Mouse (Mus musculus): ENCODE results near the gene Cdc42ep2. TPM values are rescaled to one million over a fixed set of nuclear protein-coding genes. Genes with fewer than 3 reads are reported as not detected.

Gene Cdc42ep2
- polyA plus RNA-seq, 2 experiments from 2014 or later: 0.25 TPM; not detected in 1

GRCm38 (mm10) chr19:5940173-5940572 lies 15.6 kb upstream of the Cdc42ep2 start:
- no peak for ATAC-seq

- no peak for ATAC-seq
These were observed 15.1 kb upstream of the Cdc42ep2 start for GRCm38 (mm10) chr19:5939715-5940114.

DNA sequence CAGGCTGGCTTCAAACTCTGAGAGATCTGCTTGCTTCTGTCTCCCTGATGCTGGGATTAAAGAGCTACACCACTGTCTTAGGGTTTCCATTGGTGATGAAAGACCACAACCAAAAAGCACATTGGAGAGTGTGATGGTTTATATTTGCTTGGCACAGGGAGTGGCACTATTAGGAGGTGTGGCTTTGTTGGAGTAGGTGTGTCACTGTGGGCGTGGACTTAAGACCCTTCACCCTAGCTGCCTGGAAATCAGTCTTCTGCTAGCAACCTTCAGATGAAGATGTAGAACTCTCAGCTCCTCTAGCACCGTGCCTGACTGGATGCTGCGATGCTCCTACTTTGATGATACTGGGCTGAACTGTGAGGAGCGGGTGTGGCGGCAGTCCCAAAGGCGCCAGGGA lies 13.9 kb upstream of the Cdc42ep2 start:
- no peak for ATAC-seq

- ATAC-seq: no peak
These were observed 13.3 kb upstream of the Cdc42ep2 start for GRCm38 (mm10) chr19:5937836-5938406.

- no peak for ATAC-seq
These were observed 12.6 kb upstream of the Cdc42ep2 start for GRCm38 (mm10) chr19:5937095-5937835.

DNA sequence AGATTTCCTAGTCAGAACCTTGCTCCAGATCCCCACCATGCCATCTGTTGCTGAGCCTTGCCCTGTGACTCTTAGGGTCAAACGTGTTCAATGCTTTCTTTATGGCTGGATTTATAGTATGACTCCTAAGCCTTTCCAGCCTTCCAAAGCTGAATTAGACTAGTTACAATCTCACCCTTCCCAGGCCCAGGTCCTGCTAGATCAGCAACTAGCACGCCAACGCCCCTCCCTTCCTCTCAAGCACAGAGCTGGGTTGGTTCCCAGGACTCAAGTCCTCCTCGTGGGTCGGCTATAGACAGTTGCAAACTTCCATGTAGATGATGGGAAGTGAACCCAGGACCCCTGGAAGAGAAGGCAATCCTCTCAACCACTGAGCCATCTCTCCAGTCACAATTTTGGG lies 11.1 kb upstream of the Cdc42ep2 start:
- no peak for ATAC-seq

DNA sequence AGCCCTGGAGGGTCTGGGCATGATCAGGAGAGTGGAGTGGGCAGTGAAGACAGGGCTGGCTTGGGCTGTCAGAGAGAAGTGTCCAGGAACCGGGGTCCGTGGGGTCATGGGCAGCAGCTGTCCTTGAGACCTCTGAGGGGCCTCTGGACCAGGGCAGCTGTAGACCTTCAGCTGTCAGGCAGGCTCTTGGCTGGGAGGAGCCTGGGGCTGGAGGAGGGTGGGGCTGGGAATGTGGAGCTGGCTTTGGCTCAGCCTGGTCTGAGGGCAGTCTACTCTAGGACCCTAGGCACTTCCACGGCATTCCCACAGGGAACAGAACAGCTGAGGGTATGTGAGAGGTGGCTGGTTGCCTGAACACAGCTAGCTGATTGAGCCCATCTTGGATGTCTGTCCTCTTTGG lies 10.7 kb upstream of the Cdc42ep2 start:
- ATAC-seq: no peak

GRCm38 (mm10) chr19:5929634-5930596 lies 5.3 kb upstream of the Cdc42ep2 start:
- ATAC-seq: no peak

- ATAC-seq: no peak
These were observed 3.9 kb upstream of the Cdc42ep2 start for GRCm38 (mm10) chr19:5928546-5928945.

DNA sequence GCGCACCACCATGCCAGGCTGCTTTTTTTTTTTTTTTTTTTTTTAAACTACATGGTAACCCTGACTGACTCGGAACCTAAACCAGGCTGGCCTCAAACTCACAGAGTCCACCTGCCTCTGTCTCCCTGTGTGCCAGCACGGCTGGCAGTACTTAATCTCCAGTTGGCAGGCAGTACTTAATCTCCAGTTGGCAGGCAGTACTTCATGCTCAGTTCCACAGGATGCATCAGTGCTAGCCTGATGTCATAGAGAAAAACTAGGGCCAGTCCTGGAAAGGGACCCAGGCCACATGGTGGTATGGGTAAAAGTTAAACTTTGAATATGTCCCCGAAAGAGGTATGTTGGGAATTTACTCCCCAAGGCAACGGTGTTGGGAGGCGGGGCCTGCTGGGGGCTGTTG lies 3.5 kb upstream of the Cdc42ep2 start:
- no peak for ATAC-seq

DNA sequence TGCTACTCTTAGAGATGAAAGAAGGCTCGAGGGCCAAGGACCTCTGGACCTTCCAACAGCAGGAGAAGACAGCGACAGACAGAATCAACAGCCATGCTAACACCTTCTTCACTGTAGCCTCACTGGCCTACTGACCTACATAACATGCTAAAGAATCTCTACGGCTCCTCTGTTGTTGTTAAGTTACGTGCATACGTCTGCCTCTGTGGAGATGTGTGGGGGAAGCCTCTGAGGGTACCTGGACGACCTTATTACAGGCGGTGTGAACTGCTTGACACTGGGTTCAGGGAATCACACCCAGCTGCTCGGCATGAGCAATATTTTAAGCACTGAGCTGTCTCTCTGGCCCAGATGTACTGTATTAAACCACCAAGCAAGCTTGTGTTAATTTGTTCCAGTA lies 2.9 kb upstream of the Cdc42ep2 start:
- ATAC-seq: no peak

DNA sequence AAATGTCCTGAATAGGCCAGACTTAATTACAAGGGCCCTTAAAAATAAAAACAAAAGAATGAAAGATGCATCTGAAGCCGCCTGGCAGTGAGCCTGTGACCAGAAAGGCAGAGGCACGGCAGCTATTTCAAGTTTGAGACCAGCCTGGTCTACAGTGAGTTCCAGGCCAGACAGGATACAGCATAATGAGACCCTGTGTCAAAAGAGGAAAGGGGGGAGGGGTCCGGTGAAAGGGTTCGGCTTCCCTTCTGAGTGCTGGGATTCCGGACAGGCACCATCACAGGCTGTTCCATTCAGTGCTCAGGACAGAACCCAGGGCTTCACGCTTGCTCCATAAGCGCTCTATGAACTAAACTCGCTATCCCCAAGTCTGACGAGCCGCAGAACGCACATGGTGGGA lies 2.4 kb upstream of the Cdc42ep2 start:
- ATAC-seq: no peak

GRCm38 (mm10) chr19:5925311-5925855 lies 767 bp upstream of the Cdc42ep2 start:
- ATAC-seq: no peak

DNA sequence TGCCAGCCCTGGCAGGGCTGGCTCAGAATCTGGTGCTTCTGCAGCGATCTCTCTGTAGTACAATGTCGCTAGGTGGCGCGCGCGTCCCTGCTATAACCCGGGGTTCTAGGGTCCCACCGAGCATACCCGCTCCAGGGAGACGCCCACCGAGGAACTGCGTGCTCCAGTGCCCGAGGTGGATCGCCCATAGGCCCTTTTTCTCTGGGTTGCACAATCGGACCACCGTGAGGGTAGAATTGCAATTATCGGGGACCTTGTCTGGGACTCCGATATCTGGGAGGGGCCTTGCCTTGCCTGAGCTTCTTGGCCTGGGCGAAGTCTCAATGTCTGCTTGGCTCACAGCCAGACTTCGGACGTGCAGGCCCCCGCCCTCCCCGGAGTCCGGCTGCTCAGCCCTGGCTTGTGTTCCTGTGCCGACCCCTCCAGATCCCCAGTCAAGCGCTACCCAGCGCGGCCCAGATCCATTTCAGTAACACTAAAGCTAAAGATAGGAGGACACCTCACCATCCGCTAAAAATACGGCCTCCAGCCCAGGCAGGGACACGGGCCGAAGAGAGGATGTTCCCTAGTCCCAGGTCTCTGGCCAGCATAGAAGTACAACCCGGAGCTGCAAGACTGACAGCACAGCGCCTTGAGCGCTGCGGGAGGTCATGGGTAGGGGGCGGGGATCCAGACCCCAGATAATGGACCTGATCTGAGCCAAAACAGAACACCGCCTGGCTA lies 465 bp downstream of the Cdc42ep2 start:
- peak; percentile 40 for ATAC-seq

DNA sequence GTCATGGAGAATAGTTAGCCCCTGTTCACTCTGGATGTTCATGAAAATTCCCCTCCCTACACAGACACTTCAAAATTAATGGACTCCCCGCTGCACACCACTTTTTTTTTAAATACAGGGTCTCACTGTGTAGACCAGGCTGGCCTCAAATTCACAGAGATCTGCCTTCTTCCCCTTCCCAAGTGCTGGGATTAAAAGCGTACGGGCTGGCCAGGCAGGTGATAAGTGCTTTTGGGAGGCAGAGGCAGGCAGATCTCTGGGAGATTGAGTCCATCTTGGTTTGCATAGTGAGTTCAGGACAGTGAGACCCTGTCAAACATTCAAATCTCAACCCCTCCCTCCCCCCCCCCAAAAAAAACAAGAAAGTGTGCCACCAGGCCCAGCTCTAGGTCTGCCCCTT lies 1.7 kb downstream of the Cdc42ep2 start:
- no peak for ATAC-seq

DNA sequence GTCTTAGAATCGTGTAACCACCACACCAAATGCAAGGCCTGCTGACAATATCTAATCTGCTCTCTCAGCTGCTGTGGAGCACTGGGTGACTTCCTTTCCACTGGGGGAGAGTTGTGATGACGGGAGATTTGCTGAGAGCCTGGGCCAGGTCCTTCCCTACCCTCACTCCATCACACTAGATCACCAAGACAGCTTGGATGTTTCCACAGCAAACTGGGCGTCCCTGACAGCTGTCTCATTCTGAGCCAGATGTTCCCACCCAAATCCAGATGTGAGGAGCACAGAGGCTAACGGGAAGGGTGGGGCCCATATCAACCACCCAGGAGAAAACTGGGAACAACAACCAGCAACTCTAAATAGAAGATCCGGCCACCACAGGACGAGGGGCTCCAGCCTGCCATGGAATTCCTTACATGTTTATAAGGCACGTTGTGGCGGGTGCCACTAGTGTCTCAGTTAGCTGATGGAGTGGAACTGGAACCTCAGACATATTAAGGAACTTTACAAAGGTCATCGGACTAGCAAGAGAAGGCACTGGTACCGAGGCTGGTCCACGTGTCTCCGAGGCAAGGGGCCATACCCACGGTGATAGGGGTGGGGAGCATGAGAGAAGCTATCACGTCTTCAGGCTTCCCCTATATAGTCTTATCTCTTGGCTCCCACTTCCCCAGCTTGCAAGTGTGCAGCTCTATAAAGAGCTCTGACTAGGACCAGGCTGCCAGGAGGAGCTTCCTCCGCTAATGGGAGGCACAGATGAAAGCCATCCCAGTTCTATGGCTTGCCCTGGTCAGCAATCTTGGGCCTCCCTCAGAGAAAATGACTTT lies 2.3 kb downstream of the Cdc42ep2 start:
- no peak for ATAC-seq

- ATAC-seq: no peak
These were observed 2.9 kb downstream of the Cdc42ep2 start for GRCm38 (mm10) chr19:5921715-5922114.

DNA sequence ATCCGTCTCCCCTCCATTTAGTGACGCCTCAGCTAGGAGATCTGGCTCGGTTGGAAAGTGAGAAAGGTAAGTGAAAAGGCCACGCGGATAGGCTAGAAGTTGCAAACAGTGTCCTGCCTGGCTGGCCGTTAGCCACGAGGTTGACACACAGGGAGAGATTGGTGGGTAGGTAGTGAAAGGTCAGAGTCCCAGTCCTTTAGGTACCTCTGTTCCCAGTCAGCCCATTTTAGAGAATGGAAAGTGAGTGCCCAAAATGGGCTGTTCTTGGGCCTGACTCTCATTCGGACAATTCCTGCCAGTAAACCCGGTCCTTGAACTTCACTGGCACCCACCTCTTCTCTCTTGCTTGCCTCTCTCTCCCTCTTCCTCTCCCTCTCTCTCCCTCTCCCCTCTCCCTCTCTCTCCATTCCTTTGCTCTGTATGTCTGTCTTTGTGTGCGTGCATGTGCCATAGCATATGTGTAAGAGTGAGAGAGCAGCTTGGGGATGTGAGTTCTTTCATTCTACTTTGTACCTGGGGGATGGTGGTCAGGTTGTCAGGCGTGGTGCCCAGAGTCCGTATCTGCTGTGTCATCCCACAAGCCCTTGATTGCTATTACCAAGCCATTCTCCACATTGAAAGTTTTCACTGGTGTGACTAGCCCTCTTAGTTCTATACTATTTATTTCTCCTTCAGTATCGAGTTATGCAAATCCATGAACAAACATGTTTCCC lies 11.5 kb downstream of the Cdc42ep2 start, which contains the start of gene Dpf2:
Gene Dpf2 (minus strand): TSS at position 4 of the 713 bp plus-strand sequence.
- no peak for ATAC-seq

DNA sequence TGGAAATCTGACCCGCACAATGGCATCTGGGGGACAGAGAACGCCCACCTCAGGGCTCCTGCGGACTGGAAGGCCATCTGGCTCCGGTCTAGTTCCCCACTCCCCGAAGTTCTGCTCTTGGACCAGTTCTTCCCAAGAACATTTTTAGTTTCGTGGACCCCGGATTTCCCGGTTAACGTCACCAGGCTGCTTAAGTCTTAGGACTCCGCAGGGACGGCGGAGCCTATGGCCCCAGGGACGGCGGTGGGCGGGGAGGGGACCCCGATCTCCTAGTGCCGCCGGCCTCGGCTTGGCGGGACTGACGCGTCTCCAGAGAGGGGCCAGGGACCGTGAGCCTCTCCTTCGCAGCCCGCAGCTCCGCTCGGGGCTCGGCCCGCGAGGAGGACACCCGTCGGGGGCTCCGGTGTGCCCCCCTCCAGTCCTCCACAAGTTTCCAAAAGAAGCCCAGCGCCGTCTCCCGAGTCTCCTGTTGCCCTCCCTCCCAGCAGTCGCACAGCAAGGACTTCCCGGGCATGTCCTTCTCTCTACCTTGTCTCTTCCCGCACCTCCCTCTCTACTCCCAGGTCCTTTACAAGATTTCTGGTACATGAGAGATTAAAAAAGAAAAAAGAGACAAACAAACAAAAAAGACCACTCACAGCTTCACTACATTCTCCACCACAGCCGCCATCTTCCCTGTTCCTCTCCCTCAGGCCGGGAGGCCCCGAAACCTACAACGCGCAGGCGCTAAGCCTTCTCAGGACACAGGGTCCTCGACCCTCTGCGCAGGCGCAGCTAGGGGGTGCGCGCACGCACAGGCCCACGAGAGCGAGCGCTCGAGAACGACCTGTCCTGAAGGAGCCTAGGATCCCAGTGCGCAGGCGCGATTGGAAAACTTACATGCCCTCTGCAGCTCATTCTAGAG lies 12.3 kb downstream of the Cdc42ep2 start:
- ATAC-seq: peak; percentile 89

All from activated CD4-positive, CD25-positive, alpha-beta regulatory T cell, adult 4 months (primary cell).